Mouse (Mus musculus) frontal cortex, adult (tissue): Measurements from ENCODE around the gene Phf3.

ENCODE experiments used
- ATAC-seq: cut with Nextera tagmentation; 2 replicates; pipeline ENCODE4 v1.9.2; 2017; ENCODE audit warnings: mild to moderate bottlenecking, moderate library complexity, mixed read lengths; ENCODE audit not compliant: low TSS enrichment

Gene Phf3

DNA sequence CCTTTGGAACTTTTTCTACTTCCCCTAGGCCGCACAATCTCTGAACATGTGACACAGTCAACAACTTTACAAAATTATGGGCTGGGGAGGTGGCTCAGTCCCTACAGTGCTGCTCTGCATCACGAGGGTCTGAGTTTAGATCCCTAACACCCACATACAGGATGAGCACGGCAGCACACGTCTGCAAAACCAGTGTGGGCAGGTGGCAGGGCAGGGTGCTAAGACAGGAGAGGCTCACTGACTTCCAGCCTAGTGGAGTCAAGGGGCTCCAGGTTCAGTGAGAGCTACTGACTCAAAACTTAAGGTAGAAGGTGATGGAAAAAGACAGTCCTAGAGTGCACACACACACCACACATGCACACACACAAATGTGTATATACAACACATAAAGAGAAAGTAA is 40.9 kb downstream of the Phf3 start:
- ATAC-seq = peak; percentile 79

DNA sequence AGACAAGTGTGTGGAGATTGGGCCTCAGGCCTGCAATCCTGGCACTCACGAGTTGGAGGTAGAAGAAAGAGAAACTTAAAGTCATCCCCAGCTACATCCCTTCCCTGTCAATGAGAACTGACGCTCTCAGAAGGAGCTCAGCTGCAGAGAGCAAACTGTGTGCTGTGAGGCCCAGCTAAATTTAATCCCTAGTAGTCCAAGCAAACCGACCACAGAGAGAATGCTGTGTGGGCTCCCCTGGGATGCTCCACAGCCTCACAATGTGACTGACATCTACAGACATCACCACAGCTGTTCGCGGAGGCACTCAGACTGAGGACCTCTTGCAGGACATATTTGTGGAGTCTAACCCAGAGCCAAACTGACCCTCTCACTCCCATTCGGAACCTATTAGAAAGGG is 54.3 kb downstream of the Phf3 start:
- ATAC-seq = peak; percentile 93

DNA sequence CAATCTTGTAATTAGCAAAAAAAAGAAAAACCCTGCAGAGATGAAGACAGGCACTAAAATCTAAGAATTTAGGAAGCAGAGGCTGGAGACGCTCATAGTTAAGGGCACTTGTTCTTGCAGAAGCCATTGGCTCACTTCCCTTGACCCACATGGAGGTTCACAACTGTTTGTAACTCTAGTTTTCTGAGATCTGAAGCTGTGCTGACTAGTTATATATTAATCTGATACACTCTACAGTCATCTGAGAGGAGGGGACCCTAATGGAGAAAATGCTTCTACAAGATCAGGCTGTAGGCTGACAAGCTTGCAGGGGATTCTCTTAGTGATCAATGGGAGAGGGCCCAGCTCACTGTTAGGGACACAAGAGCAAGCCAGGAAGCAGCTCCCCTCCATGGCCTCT is 58.1 kb downstream of the Phf3 start:
- ATAC-seq = no peak

DNA sequence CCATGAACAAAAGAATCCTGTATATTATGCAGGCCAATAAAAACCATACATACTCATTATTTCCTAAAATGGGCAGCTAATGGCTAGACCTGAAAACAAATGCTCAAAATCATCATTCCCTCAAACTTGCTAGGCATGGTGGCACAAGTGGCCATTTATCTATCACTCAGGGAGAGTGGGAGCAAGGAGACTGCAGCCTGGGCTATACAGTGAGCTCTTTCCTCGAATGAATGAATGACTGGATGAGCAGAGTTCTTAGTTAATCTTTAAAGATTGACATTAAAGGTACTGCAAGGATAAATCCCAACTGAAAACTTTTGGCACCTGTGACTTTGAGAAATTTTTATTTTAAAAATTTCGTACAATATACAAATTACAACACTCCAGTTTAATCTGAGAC is 58.7 kb downstream of the Phf3 start:
- ATAC-seq = no peak

DNA sequence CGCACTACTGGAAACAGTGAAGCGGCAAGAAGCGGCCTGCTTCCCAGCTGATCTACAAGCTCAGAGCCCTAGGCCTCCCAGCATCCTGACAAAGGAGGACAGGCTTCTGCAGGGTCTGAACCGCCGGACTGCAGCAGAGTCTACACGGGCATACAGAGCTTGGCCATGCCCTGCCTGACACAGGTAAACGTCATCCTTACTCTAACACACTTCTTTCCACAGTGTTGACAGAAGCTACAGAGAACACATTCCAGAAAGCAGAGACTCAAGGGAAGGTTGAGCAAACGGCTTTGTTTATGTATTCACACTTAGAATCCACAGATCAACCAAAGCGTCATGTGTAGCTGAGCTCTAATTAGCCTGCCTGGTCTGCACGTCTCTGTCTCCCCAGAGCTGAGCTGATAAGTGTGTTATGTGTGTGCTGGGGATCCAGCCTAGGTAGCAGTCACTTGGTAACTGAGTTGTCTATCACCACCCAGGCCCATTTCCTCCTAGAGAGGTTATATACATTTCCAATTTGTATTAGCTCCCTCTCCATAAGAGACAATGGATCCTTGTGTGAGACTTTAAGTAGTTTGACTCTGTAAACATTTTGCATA is 65.5 kb downstream of the Phf3 start:
- ATAC-seq = no peak

DNA sequence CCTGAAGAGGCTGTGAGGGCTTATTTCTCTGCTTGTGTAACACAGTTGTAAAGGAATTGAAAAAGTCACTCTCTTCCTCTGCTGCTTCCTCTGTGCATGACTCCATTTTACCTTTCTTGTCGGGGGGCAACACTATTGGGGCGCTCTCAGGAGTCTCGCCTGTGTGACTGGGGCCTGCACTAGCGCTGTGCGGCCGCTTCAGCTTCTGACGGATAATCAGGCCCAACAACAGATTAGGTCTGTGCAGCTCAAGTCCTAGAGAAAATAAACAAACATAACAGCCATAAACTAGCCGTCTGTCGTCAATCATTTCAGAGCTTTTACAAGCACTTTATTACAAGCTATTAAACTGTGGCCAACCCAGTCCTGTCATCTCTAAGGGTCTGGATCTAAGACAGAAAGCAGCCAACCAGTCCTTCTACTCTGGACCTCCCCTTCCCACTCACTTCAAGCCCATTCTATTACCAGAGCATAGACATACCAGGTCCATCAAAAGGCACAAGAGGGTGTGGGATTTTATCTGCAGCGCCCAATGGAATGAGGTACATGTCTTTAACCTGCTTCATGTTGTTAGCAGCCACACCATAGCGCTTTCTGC is 67.9 kb downstream of the Phf3 start:
- no peak for ATAC-seq

DNA sequence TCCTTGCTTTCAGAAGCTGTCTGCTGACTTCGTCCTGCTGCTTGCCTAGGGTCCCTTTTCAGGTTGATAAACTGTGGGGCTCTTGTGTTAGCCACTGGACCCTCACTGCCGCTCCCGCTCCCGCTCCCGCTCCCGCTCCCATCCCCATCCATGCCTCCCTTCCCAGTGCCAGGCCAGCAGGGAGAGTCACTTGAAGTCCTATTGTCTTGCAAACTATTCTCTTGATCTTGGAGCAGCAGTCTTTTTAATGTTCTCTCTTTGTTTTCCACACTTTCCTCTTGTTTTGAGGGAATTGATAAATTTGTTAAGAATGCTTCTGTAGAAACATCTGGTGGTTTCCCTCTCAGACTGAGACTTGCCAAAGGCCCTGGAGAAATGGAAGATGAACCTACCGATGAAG is 68.8 kb downstream of the Phf3 start:
- ATAC-seq = no peak

DNA sequence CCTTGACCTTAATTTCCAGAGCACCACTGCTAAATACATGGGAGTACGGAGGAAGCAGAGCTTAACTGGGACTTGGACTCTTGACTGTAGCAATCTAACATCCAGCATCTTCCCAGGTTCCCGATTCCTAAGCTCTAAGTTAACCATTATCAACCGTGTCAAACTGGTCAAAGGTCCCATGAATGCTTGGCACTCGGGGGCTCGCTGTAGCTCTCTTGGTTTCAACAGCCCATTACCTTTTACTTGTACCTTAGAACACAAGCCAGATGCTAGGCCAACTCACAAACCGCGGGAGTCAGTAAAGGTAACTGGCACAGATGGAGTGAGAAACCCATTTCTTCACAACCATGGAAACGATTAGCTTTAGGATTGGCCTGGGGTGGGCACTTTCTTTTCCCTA is 71.8 kb downstream of the Phf3 start:
- ATAC-seq = no peak

DNA sequence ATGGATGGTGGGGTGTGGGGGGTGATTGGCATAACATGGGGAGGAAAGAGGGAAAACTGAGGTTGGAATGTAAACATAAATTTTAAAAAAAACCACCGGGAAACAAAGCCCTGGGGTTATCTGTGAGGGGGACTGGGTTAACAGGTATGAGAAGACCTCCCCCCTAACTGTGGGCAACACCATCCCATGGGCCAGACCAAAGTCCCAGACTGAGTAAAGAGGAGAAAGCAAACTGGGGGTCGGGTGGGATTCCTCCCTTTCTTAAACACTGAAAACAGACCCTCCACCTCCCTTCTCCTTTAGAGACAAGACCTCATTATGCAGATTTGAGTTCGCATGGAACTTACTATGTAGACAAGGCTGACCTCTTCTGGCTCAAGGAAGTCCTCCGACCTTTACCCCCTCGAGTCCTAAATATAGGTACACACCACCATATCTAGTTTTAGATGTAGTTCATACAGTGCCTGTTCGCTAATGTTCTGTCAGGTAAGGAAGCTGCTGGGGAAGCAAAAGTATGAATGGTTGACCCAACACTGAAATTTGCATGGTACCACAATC is 74.4 kb downstream of the Phf3 start:
- no peak for ATAC-seq

DNA sequence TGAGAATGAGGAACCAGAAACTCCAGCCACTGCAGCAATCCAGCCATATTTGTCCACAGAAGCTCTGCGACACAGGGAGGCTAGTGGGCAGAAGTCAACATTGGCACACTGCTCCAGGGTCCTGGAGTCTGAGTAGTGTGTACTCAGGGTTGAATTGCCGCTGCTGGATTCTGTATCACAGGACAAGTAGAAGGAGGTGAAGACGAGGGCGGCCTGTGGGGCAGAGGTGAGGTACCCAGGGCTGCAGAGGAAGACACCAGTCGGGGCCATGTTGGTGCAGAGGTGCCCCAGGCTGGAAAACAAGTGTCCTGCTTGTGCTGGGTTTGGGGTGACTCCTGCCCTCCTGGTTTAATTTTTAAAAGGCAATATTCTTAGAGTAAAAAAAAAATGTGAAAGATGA is 79.1 kb downstream of the Phf3 start:
- no peak for ATAC-seq

DNA sequence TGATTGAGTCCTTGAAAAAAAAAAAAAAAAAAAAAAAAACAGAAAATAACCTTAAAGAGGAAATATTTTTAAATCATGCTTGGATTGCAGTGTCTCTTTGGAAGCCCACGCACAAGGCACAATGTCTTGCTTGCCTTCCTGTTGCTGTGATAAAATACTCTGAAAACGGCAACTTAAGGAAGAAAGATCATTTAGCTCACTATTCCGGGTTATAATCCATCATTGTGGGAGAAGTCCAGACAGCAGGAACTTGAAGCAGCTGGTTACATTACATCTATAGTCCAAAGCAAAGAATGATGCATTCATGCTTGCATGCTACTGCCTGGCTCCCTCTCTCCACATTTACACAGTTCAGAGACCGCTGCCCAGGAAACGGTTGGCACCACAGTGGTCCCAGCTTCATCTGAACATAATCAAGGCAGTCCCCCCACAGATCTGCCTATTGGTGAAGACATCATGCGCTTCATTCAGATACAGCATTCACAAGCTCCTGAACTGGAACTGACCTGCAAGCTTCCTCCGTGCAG is 80.3 kb downstream of the Phf3 start:
- ATAC-seq = peak; percentile 71

DNA sequence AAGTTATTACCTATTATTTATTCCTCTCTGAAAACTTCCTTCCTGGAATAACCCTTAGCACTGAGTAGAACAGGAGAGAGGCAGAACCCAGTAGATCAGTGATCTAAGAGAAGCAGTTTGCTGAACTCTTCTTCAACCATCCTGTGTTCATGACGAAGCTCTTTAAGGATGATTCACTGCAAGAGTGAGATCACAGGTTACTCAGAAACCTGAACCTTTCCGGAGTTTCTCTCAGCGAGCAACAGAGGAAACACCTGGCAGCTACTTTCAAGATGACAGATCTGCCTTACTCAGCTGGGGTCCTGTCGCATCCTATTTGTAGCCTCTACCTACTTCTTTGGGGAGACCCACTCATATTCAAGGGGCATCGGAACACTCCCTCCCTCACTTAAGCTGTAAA is 80.8 kb downstream of the Phf3 start:
- ATAC-seq = peak; percentile 41

DNA sequence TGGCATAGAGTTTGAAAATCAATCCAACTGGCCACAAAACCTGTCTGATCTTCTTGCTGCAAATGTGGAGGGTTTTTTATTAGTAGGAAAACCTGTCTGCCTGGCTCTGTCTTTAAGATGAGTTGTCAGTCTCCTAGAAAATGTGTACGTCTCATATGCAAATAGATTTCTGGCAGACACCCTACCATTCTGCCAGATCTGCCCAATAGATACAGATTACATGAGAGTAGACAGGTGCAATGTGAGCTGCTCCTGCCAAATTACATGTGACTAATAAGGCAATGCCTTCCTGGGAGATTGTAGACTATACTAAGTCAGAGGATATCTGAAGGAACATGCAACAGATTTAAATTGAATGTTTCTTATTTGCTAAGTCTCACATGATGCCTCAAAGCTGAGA is 83.5 kb downstream of the Phf3 start:
- ATAC-seq = no peak

DNA sequence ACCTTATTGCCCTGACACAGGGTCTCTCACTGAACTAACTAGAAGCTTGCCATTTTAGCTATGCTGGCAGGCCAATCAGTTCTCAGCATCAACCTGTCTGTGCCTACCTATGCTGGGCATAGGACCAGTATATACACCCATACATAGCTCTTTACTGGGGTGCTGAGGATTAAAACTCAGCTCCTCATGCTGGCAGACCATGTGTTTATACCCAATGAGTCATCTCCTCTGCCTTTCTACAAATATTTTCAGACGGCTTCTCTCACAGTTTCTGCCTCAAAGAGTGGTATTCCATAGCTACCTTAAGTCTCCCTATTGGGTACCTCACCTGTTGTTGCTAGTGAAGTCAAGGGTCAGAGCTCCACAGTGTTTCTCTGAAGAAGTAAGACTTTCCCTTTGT is 84.0 kb downstream of the Phf3 start:
- peak; percentile 54; the same call in 1 of the 2 replicates for ATAC-seq

DNA sequence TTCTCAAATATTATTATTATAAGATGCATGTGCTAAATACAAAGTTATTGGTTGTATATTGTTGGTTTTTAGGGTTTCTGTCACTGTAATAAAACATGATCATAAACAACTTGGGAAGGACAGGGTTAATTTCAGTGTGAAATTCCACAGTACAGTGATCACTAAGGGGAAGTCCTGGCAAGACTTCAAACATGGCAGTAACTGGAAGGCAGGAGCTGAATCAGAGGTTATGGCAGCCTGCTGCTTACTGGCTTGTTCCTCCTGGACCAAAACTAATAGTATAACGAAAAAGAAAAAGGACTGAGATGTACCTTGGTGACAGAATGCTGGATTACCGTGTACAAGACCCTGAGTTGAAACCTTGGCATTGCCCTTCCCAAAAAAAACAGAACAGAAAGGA is 84.7 kb downstream of the Phf3 start:
- no peak for ATAC-seq

DNA sequence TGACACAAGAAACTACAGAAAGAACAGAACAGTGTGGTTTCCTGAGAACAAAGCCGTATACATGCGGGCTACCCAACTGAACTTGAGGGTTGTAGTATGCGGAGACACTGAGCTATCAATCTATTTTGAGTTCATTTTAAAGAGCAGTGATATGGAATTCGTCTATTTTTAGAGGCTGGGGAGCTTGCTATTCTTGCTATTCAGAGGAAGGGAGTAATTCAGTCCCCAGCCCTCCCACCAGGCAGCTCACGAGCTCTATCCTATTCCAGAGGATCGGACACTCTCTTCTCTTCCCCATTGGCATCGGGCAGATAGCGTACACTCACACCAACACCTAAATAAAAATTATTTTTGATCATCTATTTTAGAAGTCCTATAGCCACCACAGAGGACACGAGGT is 87.1 kb downstream of the Phf3 start:
- no peak for ATAC-seq

DNA sequence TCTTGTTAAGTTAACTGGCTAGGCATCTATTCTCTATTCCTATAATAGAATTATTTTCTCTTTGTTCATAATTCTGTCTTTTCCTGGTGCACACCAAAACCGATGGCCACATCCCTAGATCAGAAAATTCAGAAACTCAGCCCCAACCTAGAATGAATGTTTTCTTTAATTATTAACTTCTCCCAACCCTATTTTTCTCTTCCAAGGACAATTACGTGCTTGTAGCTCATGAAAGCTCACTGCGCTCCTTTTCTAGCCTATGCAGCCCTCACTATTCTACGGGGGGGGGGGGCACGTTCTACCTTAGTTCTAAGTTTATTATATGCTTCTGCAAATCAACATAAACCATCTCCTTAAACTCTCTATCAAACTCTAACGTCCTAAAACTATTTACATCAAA is 90.0 kb downstream of the Phf3 start:
- no peak for ATAC-seq

DNA sequence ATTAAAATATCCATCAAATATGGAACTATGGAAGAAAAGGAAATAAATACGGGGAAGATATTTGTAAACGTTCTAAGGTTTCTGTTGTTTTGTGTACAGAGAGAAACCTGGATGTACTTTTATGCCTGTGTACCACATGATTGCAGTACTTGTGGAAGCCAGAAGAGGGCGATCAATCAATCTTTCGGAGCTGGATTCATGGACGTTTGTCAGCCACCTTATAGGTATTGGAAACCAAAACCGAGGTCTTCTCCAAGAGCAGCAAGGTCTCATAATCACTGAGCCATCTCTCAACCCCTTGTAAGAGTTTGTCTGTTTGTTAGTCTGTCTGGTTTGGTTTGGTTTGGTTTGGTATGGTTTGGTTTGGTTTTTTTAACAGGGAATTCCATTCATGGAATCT is 93.4 kb downstream of the Phf3 start:
- ATAC-seq = no peak

DNA sequence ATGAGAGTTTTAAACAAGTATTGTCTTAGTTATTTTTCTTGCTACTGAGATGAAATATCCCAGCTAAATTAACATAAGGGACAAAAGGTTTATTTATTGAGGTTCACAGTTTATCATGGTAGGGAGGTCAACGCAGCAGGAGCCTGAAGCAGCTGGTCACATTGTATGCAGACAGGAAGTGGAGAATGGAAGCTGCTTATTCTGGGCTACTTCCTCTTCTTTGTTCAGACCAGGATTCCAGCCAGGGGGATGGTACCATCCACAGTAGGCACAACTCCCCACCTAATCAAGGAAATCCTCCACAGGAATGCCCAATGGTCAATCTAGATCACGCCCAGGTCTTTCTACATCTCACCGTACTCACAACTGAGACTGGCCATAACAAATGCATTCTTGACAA is 94.2 kb downstream of the Phf3 start:
- no peak for ATAC-seq

DNA sequence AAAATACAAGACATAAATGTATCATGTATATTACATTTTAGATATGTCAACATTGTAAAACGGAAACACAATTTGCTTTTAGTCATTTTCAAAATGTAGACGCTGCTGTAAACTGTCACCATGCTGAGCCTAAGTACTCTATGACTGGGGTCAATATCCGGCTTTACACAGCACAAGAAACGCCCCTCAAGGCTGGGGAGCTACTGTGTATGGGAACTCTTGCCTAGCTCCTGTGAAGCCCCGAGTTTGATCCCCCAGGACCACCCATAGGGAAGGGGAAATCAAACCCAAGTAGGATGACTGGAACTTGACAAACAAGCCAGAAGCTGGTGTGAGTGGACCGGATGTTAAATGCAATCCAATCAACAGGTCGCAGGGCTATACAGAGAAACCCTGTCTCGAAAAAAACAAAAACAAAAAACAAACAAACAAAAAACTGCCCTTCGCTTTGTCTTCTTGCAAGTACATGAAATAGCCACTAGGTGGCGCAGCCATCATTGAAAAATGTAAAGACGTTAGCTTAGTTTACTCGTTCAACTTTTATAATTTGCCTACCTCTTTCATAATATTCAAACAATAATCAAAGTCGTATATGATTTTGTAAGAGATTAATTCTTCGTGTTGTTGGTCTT is 95.2 kb downstream of the Phf3 start:
- ATAC-seq = no peak

DNA sequence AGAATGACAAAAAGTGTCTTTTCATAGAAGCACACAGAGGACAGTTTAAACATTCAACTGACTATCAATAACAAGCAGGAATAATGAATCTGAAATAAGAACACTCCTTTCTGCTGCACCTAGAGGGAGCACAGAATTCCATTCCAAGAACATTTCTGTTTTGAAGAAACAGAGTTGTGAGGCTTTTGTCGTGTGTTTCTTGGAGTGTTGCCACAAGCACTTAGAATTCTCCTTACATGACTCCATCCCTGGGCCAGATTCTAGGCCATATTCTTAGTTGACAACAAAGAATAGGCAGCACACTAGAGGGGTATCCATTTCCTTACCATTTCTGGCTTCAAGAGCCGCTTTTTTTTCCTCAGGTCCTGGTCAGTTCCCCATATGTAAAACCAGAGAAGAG is 97.5 kb downstream of the Phf3 start:
- peak; percentile 20; the same call in 1 of the 2 replicates for ATAC-seq

DNA sequence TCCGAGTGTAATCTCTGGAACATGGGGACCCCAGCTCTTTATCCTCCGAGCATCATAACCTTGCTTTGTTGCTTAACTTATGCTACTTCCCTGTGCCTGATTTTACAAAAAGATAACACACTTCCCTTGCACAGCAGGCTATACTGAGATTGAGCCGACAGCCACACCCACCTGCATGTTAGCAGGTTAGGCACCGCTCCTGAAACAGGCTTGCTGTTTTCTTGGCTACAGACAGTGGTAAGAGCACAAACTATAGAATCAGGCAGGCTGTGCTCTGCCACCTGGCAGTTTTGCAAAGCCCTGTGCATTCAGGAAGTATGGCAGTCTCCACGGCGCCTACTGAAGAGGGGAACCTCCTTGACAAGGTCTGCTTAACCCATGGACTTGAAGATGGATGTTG is 100.1 kb downstream of the Phf3 start:
- peak; percentile 79 for ATAC-seq

DNA sequence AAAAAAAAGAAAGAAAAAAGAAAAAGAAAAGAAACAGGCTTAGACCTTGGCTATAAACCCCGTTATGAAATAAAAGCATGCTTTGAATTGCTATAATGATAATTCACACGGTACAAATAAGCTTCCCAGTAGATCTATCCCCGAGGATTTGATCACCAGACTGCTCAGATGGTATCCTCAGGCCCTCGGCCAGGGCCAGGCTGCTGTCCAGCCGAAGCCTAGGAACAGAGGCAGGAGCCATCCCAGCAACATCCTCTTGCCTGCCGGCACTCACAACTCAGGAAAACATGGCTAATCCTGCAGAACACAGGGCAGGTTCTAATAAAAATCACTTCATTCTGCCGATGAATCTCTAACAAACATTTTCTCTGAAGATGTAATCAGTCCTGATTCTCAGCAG is 100.9 kb downstream of the Phf3 start:
- no peak for ATAC-seq
